Mouse (Mus musculus): ENCODE measurements at regions not wholly inside any gene's neighbourhood (a gene's known extent, or its start where the extent isn't known, plus 50 kb on each side); places are given as distances from the start of the nearest gene placed in this dataset.
A peak's percentile ranks its signal among the peaks of the same experiment; 100 is the strongest.
"Not testable (repeated sequence)": the region's sequence is repeated elsewhere in the genome, so short reads cannot be mapped to it uniquely, and the experiment has no call there.

DNA sequence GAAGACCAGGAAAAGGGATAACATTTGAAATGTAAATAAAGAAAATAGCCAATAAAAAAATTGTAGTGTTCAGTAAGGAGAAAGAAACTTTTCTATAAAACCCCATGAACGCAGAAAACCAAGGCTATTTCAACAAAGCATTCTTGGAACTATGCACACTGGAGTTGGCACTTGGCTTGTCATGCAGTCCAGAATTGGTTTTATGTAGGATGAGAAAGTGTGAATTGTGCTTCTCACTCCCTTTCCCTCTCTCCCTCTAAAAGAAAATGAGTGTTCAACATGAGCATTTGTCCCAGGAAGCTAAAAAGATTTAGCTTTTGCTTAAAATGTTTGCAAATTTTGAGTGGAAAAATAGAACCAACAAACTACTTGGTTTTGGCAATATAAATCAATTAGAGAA lies 841.6 kb upstream of the Adam24 start:
- DNase-seq = no peak

DNA sequence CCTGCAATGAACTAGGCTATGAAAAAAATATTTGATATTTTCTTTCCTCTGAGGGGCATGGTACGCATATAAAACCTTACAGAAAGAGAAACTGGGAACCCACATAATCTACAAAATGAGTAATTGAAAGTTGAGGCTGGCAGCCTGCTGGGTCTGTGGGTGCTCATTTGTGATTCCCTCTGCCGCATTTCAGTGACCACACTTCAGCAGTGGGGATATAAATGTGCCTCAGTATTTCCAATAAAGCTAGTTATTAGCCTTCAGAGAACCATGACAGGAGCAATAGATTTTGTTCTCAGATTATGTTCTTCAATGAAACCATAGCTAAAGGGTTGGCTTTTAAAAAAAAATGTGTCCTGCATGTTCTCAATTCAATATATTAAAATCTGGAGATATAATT lies 828.0 kb upstream of the Adam24 start:
- no peak for DNase-seq

DNA sequence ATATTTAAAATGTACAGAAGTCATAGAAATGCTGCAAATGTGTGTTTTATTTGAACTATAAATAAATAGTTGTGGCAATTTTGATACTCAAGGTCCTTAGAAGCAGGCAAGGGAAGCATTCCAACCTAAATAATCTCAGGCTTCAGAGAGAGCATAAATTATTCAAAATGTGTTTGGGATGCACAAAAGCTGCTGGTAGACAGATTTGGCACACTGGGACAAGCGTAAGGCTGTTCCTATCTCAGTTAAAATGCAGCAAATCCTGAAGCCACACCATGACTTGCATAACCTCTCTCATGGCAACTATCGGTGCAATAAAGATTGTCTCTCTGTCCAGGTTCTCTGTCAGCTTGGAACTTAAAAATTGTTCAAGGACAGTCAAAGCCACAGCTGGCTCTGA lies 812.3 kb upstream of the Adam24 start:
- DNase-seq = no peak

DNA sequence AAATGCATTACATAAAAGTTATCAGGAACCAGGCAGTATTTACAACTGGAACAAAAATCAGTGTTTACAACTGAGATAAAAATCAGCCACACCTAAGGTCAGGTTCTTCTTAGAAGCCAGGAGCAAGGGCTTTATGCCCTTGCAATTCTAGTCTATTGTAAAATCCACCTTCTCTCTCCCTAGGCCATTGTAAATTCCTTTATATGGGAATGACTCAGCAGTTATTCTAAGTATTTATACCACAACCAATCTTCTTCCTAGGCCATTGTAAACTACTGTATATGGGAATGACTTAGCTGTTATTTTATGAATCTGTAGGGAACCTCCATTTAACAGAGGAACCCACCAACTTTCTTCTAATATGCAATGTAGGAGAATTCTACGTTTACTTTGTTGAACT lies 772.6 kb upstream of the Adam24 start:
- no peak for DNase-seq

DNA sequence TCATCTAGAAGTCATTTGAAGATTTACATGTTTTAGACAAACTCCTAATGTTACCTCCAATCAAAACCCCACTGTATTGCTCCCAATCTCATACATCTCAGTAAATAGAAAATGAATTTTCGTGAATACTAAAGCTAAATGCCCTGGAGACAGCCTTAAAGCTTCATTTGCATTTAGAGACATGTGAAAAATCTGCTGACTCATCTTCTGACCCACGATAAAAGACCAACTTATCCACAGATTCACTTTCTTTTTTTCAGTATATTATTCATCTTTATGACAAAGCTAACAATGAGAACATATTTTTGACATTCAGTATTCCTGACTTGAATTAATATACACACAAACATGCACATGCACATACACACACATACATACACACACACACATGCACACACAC lies 762.0 kb upstream of the Adam24 start:
- DNase-seq = no peak

DNA sequence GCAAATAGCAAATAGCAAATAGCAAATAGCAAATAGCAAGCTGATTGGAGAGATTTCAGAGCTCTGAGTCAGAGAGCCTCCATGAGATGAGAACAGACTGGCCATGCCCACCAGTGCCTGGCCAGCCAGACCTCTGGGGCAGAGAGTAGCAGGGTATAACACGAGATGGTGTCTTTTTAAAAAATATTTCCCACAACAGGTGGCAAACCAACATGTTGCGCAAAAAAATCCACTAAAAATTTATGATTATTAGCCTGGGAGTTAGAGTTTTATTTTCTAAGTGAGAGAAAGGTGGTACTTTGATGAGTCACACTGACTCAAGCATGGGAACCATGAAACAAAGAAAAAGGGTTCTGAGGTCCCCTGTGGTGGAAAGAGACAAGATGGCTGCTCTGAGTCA lies 753.5 kb upstream of the Adam24 start:
- DNase-seq = no peak

DNA sequence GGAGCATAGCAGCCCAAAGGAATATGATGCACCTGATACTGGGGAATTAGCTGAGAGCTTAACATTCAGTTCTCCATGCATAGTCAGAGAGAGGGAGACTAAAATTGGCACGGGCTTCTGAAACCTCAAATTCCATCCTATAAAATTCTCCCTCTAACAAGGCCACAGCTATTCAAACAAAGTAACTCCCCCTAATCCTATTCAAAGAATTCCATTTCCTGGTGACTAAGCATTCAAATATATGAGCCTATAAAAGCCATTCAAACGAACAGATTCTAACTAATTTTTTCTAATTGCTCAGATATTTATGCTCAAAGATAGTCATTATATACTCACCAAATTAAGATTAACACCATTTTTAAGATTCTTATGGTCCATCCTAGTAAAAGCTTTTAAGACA lies 751.1 kb upstream of the Adam24 start:
- DNase-seq = no peak

DNA sequence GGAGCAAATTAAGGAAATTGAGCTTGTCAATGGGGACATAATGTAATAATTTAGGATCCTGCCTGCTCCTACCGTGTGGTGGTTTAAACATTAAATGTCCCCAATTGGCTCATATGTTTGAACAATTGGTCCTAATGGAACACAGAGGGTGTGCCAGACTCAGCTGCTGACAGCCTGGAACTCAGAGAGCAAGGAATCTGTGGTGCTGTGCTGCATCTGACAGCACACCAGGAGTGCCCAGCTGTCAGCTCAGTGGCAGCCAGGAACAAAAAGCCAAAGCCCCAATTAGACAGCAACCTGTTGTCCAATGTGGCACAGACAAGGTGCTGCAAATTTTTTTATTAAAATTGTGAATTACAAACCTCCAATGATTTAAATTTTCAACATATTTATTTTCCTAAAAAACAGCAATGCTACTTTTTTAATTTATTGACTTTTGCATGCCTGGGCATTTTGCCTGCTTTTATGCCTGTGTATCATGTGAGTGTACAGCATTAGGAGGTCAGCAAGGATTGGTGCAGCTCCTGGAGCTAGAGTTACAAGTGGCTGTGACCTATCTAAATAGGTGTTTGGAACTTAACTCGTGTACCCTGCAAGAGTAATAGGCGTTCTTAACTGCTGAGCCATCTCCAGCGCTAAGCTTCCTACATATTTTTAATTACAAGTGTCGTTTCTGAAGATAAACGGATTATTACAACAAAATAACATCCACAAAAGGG lies 724.5 kb upstream of the Adam24 start:
- DNase-seq = no peak

DNA sequence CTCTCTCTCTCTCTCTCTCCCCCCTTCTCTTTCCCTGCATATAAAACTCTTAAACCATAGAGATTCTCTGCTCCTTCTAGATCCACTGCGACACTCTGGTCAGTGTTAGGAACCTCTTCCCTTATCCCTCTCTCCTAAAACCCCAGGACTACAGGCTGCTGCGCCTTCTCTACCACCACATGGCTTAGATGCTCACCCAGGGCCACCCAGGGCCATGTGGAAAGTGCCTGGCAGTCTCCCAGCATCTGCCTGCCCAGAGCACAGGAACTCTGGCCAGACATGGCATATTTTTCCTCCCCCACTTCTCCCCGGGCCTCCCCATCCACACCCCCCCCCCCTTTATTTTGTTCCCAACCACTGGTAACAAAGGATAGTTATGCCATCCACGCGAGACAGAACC lies 720.4 kb upstream of the Adam24 start:
- no peak for DNase-seq

DNA sequence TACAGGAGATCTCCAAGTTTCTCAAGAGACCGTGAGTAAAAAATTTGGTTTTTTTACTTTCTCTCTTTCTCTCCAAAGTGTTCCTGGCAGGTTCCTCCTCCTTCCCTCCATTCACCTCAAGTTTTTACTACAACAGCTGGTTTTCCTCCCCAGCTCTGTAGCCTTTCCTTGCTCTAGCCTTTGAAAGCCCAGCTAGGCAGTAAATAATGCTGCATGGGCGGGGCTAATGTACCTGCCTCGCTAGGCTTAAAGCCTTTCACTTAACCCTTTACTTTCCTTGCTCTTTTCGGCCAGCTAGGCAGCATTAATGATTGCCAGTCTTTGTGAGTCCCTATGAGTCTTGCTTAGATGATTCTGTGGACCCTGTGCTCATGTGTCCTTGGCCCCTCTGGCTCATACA lies 720.0 kb upstream of the Adam24 start:
- no peak for DNase-seq

DNA sequence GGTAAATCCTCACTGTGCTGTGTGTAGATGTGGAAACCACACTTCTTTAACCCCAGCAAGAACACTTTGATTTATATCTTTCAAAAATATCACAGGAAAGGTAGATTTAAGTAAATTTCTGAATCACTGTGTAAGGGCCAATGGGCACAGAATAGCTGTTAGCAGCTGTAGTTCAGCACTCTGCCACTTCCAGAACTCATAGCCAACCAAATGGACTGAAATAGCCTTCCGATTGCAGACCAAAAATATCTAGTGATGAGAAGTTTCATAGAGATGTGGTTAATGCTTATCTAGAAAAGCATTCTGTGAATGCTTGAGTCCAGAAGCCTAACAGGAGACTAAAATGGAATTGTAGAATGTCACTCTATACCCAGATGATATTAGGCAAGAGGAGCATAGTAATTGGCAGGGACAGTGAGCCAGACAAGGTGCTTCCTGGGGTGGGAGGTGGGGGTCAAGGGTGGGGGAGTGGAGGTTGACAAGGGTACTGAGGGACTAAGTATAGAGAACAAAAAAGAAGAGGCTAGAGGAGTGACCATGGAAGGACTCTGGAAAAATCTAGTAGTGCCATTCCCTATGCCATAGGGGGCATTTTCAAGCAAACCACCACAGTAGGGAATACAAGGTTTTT lies 669.6 kb upstream of the Adam24 start:
- no peak for DNase-seq

DNA sequence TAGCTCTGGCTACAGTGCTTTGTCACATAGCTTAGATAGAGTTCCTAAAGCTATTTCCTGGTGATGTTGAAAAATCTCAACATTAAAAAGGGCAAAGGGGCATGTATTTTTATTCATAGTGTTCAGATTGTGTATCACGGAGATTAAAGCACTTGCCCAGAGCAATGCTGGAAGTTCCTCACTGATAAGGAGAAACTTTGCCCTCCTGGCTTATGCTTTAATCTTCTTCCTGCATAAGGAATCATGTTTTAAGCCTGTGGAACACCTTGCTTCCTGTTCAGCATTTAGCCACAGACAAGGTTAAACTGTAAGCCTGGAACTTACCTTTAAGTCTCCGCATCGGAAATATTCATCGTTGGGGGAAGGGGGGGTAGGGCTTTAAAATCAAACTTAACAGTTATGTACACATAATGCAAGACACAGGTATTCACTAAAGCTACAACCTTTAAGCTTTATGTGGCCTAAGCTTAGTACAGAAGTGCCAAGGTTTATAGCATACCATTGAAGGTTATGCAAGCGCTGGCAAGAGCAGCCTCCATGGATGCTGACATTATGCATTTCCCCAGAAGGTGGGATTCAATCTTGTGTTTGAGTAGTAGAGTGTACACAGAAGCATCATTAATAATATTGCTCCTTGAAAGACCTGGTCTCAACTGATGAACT lies 655.5 kb upstream of the Adam24 start:
- DNase-seq = no peak

DNA sequence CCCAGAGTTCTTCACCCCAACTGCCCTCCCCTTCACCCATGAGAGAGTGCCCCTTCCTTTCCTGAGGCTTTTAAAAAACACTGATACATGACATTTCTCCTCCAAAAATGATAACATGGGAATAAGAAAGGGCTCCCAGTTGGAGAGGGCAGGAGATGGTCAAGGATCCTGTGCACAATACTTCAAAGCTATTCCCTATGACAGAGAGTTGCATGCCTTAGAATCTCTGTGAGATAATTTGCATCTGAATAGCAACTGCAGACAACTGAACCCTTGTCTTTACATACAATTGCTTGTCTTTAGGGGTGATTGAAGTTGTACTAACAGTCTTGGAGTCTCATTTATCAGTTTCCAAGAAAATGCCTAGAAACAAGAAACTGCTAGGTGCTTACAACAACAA lies 610.7 kb upstream of the Adam24 start:
- DNase-seq = no peak

DNA sequence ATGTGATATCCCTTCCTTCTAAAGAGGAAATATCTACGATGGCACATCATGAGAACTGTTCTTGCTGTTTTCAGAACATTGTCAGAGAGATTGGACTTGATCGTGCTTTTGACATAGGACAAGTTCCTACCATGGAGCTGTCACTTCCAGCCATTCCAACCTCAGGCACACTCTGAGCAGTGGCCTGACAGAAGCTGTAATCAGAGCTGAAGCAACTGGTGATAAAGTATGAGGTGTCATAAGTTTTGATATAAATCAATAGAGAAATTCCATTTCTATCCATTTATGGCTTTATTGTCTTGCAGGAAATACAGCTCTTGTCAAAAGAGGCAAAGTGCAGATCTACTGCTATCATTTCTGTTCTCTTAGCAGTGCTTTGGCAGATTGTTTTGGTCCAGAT lies 603.7 kb upstream of the Adam24 start:
- DNase-seq = no peak

DNA sequence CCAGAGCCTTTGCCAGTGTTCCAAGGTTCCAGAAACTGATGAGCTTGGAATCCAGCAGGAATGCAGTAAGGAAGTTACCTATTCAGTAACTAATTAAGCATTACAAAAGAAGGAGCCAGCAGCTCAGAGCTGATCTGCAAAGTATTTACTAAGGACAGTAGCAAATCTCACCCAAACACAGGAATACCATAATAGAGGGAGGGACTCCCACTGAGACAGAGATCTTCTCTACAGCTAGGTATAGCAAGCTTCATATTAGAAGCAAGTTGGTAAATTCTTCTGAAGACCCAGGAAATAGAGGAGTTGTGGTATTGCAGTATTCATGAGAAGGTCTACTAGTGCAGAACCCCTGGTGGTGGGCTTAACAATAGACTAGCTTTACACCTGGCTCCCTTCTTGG lies 593.9 kb upstream of the Adam24 start:
- DNase-seq = not testable (repeated sequence)

DNA sequence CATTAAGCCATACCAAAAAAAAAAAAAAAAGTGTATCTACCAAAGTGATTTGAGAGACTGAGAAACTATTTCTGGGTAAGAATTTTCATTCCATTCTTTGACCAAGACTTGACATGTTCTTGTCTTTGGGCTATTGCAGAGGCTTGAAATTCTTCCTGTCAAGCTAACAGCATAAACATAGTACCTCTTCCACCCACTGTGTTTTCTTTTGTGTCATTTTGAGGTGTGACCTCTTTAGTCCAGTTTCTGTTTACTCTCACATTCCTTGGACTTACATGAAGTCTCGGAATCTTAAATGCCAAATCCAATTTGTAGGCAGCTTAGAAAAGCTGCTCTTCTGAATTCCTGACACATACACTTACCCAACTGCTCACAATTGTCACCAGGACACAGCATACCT lies 590.7 kb upstream of the Adam24 start:
- DNase-seq = no peak

DNA sequence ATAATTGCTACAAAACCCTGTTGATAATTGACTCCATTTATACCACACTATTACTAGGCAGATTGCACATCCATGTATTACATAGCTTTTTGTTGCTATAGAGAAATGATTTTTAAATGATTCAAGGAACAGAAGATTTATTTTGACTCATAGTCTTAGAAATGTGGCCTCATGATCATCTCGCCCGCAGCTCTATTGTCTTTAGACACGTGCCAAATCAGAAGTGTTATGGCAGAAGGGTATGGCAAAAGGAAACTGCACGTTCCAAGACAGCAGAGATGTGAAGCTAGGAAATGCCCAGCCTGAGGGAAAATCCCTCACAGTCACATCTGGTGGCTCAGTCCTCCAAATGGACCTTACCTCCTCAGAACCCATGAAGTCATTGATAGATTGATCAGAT lies 585.5 kb upstream of the Adam24 start:
- DNase-seq = no peak

DNA sequence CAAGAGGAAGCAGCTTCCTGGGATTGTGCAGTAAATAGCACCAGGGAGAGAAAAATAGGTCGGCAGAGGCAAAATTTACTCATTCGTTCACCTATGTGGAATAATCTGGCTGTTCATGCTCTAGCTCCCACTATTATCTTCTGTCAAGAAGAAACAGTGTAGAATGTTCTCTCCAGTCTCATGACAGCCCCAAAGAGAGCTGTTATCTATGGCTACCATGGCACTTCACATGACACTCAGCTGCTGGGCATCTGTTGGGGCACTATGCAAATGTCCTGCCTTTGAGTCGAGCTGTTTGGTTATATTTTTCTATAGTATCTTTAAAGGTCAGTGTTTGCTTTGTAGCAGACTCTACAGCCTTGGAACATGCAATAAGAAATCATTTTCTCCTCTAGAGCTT lies 550.5 kb upstream of the Adam24 start:
- DNase-seq = no peak

DNA sequence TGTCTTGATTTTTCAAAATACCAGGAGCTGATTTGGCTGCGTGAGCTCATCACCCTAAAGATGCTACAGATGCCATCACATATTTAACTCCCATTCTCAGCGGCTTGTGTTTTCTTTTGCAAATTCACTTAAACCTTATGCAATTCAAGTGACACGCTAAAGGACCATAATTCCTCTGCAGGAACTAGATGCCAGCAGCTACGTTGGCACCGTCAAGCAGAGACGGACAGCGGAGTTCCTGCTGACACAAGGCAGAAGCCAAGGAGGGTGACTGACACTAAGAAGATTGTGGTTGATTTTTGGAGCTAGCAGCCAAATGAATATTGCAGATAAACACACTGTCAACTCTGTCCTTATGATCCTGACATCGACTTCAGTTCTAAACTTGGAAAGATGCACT lies 547.7 kb upstream of the Adam24 start:
- no peak for DNase-seq

DNA sequence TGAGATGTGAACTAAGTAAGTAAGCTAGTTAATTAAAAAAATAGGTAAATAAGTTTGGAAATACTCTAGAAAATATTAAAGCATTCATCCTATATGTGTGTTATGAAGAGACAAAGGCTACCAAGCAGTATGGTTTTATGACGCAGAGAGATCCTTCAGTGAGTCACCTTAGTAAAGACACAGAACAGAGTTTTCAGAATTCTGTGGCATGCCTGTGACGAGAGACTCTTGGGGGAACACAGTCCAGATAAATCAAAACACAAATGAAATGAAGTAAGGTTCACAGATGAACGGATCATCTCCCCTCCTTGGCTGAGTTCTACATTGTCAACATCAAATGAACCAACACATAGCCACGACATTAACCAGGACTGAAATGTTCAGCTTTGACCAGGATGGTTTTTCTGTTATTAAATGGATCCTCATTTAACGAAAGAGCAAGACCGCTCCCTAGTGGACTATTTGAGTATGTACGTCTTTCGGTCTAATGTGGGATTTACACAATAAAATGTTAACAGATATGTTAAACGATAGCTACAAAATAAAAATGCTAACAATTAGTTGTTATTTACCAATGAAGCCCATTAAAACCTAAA lies 542.1 kb upstream of the Adam24 start:
- peak; percentile 32 for DNase-seq

DNA sequence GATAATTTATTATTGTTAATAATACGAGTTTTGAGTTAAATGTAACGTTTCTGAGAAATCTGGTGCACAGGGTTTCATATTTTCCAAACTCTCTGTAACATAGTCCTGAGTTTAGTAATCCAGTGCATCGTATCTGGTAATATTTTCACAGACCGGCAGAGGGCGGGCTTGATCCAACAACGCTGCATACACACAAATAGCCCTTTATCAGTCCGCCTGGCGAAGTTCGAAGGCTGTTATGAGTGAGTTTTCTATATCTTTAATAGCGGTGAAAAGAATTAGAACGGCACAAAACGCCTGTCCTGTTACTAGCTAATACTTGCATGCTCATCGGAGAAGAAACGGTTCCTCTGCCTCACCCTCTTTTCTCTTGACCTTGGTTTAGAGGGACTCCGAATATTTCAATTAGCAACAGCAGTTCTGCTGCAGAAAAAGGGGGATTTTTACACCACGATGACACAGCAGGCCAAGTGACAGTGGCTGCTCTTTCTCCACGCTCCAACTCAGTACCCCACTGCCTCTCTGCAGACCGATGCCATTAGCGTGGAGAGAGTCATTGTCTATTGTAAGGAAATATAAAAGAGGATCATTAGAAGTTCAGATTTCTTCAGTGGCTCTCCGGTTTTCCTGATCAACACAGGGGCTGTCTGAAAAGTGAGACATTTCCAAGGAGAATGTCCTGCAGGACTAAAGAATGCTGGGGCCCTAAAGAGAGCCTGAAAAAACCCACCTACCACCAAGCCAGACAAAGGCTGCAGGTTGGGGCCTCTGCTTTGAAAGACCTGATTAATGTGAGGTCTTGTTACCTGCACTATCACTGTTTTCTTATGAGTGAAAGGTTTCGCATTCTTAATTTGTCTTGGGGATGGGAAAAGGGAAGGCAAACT lies 523.7 kb upstream of the Adam24 start:
- peak; percentile 72 for DNase-seq

DNA sequence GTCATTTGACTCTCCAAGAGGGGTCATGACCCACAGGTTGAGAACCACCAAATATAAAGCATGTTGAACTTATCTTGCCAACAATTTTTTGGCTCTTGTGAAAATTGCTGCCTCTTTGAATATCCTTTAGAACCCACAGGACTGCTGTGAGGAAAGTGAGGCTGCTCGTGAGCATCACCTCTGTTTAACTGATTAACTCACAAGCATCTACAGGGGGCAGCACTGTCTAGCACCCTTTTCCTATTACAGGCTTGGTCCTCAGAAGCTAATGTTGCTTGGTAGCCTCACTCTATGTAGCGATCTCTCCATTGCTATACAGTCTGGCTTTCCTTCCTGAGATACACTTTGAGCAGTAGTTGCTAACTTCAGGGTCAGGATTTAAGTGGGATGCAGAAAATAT lies 522.4 kb upstream of the Adam24 start:
- DNase-seq = no peak

Measured in cerebellum, adult 9-10 months (tissue).